Mouse (Mus musculus) intestine, embryonic 15.5 days (tissue): ENCODE results near the gene Hist1h4c. TPM values are rescaled to one million over a fixed set of nuclear protein-coding genes. Genes with fewer than 3 reads are reported as not detected.
"Not testable (repeated sequence)": the region's sequence is repeated elsewhere in the genome, so short reads cannot be mapped to it uniquely, and the experiment has no call there.

ENCODE experiments used
- ATAC-seq: fragments of 200-750 bp; cut with Nextera tagmentation; 2 replicates; pipeline ENCODE4 v1.8.0; 2017; ENCODE audit warnings: moderate TSS enrichment, moderate library complexity
- H3K27ac ChIP-seq: fragments of 300-500 bp; sonication (generic); 2 replicates; pipeline ENCODE4 v1.5.1; 2015; ENCODE audit warnings: mild to moderate bottlenecking, inconsistent platforms
- H3K27me3 ChIP-seq: fragments of 300-500 bp; sonication (generic); replicated peaks from 2 replicates; pipeline ENCODE4 v1.6.1; 2015; ENCODE audit warnings: inconsistent platforms
- H3K36me3 ChIP-seq: fragments of 300-500 bp; sonication (generic); 2 replicates; pipeline ENCODE4 v1.6.1; 2015; ENCODE audit warnings: inconsistent platforms
- H3K4me1 ChIP-seq: fragments of 300-500 bp; sonication (generic); replicated peaks from 2 replicates; pipeline ENCODE4 v1.6.1; 2015; ENCODE audit warnings: inconsistent platforms
- H3K4me2 ChIP-seq: fragments of 300-500 bp; sonication (generic); replicated peaks from 2 replicates; pipeline ENCODE4 v1.6.1; 2015; ENCODE audit warnings: mild to moderate bottlenecking, inconsistent platforms
- H3K4me3 ChIP-seq: fragments of 300-500 bp; sonication (generic); replicated peaks from 2 replicates; pipeline ENCODE4 v1.5.1; 2015; ENCODE audit warnings: inconsistent platforms
- H3K9ac ChIP-seq: fragments of 300-500 bp; sonication (generic); 2 replicates; pipeline ENCODE4 v1.6.1; 2015; ENCODE audit warnings: inconsistent platforms
- H3K9me3 ChIP-seq: fragments of 300-500 bp; sonication (generic); 2 replicates; pipeline ENCODE4 v1.6.1; 2016; ENCODE audit warnings: inconsistent platforms
- WGBS: fragments of 180-500 bp; shearing (Covaris S2); methylation state at CpG from one replicate; pipeline ENCODE4 v1.1.7; 2015; 5-methylcytosine and 5-hydroxymethylcytosine counted together
- polyA plus RNA-seq: library from polyadenylated mRNA; unstranded; fragments of >200 nt; fragmentation: Nextera tagmentation; extraction: Ambion mirVana; gene quantifications from 2 replicates; pipeline ENCODE4 v1.2.1, GENCODE M21; 2015

Hist1h4c gene
- 4.7 and 5.7 TPM in 2 replicates for polyA plus RNA-seq

DNA sequence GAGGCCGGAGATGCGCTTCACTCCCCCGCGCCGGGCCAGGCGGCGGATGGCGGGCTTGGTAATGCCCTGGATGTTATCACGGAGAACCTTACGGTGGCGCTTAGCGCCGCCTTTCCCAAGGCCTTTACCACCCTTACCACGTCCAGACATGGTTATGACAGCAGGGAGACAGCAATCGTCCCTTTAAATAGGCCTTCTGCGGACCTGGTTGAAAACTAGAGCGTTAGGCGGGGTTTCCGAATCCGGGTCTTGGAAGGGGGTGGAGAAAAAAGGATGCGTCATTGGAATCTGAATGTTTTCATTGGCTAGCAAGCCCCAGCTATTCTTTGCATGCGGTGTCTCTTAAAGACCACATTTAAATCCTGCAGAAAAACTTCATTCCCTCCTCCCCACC is at the start of gene Hist1h4c:
Gene Hist1h4c, minus strand, starts transcription at position 155 of the 394 bp plus-strand sequence.
- Histone ChIP-seq H3K9me3 (no peaks in the 10 kb centered on the region), H3K27ac (peak within 1 kb of the TSS; percentile 88), H3K4me2 (peak within 1 kb of the TSS; percentile 67), H3K9ac (peak within 1 kb of the TSS; percentile 60), H3K27me3 (no peaks in the 10 kb centered on the region), H3K36me3 (no peaks in the 10 kb centered on the region), H3K4me1 (peaks cover 10% of the 10 kb centered on the region), H3K4me3 (peak within 1 kb of the TSS; percentile 44)
- WGBS, result 0% methylated on average over 20 of the region's 22 CpGs
- ATAC-seq, result peak; percentile 97

DNA sequence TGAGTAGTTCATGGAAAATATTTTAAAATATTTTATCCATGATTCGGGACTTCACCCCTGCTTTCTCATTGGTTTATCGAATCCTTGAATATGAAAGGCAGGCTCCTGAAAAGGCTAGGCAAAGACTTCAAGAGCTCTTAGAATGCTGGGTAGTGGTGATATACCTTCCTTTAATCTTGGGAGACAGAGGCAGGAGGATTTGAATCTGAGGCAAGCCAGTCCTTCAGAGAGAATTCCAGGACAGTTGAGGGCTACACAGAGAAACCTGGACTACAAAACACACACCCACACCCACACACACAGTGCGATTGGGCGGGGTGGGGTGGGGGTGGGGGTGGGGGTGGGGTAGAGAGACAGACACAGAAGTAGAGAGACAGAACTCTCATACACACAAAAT is 49.6 kb upstream of the Hist1h4c start:
- H3K27me3 ChIP-seq, result no peaks in the 10 kb centered on the region
- WGBS, result 6% methylated on average over 4 of the region's 4 CpGs
- H3K9me3 ChIP-seq, result no peaks in the 10 kb centered on the region
- H3K36me3 ChIP-seq, result no peaks in the 10 kb centered on the region
- H3K9ac ChIP-seq, result 0 out of 2 replicates have a peak overlapping the region, but pooled peaks have one; percentile 30
- ATAC-seq, result no peak
- peak overlapping the region; percentile 52 for H3K4me2 ChIP-seq
- H3K4me1 ChIP-seq, result 0 out of 2 replicates have a peak, but pooled peaks cover 4% of the 10 kb centered on the region
- peak overlapping the region; percentile 95 for H3K27ac ChIP-seq
- no peak overlapping the region for H3K4me3 ChIP-seq

DNA sequence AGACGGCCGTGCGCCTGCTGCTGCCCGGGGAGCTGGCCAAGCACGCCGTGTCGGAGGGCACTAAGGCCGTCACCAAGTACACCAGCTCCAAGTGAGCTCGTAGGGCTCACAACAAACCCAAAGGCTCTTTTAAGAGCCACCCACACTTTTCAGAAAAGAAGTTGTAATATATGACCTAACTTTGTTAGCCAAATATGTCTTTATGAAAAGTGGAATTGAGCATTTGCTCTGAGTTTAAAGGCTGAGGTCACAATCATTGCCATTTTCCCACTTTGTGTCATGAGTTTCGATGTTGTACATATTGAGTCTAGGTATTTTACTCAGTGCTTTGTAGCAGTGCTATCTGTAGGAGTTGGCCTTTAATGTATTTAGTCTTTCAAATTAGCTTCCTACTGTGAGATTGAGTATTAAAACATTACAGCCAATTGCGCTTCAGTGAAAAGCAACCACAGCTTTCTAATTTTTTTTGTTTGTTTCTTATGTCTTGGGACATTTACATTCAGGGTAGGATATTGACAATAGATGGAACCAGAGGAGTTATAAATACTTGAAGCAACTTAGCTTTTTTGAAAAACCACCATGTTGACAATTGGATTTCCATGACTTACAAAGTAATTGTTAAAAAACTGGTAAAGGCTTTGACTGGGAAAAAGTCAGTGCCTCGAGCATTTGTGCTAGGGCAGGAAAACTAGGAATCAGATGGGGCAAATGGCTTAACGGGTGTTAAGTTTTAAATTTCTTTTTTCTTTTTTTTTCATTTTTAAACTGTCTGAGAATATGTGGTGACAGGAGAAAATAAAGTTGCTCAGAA is 49.0 kb upstream of the Hist1h4c start:
- Histone ChIP-seq H3K27ac (peak overlapping the region; percentile 95), H3K36me3 (no peaks in the 10 kb centered on the region), H3K27me3 (no peaks in the 10 kb centered on the region), H3K9ac (peak overlapping the region; percentile 42), H3K4me2 (peak overlapping the region; percentile 52), H3K4me1 (0 out of 2 replicates have a peak, but pooled peaks cover 4% of the 10 kb centered on the region), H3K4me3 (peak overlapping the region; percentile 26), H3K9me3 (no peaks in the 10 kb centered on the region)
- 3% methylated on average over 13 of the region's 13 CpGs for WGBS
- ATAC-seq, result no peak

- WGBS, result under 1% methylated on average over 46 of the region's 58 CpGs
- Histone ChIP-seq H3K4me2 (peak within 1 kb of the TSS; percentile 56), H3K9ac (peak within 1 kb of the TSS; percentile 54), H3K27ac (peak within 1 kb of the TSS; percentile 98), H3K4me3 (peak within 1 kb of the TSS; percentile 39)
- H3K9me3 ChIP-seq, H3K4me1 ChIP-seq, H3K36me3 ChIP-seq, H3K27me3 ChIP-seq: not testable (repeated sequence)
- peak; percentile 91 for ATAC-seq
These were observed 48.2 kb upstream of the Hist1h4c start, which contains the start of gene Hist1h2bb for GRCm38 (mm10) chr13:23746201-23747080. Gene Hist1h2bb (plus strand): TSS chr13:23746734.

DNA sequence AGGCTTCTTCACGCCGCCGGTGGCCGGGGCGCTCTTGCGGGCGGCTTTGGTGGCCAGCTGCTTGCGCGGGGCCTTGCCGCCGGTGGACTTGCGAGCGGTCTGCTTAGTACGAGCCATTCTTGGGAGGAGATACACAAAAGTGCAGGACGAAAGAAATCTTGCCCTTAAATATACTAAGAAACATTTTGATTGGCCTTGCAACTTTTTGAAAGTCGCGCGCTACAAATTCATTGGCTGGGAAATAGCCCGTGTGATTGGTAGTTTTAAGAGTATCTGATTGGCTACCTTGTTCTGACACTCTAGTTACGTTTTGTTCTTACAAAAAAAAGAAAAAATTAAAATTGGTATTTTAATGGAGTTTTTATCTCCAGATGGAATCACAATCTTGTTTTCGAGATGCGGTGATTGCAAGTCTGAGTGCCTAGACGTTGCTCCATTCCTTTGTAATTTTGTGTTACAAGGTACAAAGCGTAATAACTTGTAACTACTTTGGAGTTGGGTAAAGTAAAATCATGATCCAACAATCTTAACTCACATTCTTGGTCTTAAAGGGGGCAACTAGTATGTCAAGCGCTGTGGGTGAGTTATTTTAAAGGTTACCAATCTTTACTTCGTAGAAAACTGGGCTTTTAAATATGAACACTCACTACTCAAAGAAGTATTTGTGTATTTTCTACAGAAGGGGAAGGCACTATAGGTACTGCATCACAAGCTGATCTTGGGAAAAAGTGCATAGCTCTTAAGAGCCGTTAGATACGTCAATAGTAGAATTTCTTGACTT is 47.3 kb upstream of the Hist1h4c start, which contains the start of gene Hist1h3c:
Gene Hist1h3c, minus strand, starts transcription at position 222 of the 781 bp plus-strand sequence.
- Histone ChIP-seq H3K27me3 (no peaks in the 10 kb centered on the region), H3K9ac (peak within 1 kb of the TSS; percentile 54), H3K9me3 (no peaks in the 10 kb centered on the region), H3K4me3 (peak within 1 kb of the TSS; percentile 39), H3K4me2 (peak within 1 kb of the TSS; percentile 56), H3K27ac (peak within 1 kb of the TSS; percentile 98), H3K4me1 (0 out of 2 replicates have a peak, but pooled peaks cover 4% of the 10 kb centered on the region), H3K36me3 (no peaks in the 10 kb centered on the region)
- peak; percentile 77 for ATAC-seq
- WGBS, result under 1% methylated on average over 25 of the region's 28 CpGs

GRCm38 (mm10) chr13:23744421-23745380 is 46.4 kb upstream of the Hist1h4c start:
- Histone ChIP-seq H3K9ac (peak overlapping the region; percentile 45), H3K9me3 (no peaks in the 10 kb centered on the region), H3K4me1 (0 out of 2 replicates have a peak, but pooled peaks cover 4% of the 10 kb centered on the region), H3K4me3 (peak overlapping the region; percentile 39), H3K27me3 (no peaks in the 10 kb centered on the region), H3K4me2 (peak overlapping the region; percentile 54), H3K36me3 (no peaks in the 10 kb centered on the region), H3K27ac (peak overlapping the region; percentile 62)
- no peak; the same call in 1 of the 2 replicates for ATAC-seq
- WGBS, result 2% methylated on average over 17 of the region's 36 CpGs

GRCm38 (mm10) chr13:23743963-23744362 is 45.7 kb upstream of the Hist1h4c start:
- H3K27me3 ChIP-seq, result no peaks in the 10 kb centered on the region
- peak overlapping the region; percentile 39; the same call in 1 of the 2 replicates for H3K4me3 ChIP-seq
- no peak overlapping the region for H3K27ac ChIP-seq
- H3K9me3 ChIP-seq, result no peaks in the 10 kb centered on the region
- no peak for ATAC-seq
- H3K9ac ChIP-seq, result peak overlapping the region; percentile 40; the same call in 1 of the 2 replicates
- H3K4me1 ChIP-seq, result 0 out of 2 replicates have a peak, but pooled peaks cover 4% of the 10 kb centered on the region
- peak overlapping the region; percentile 54 for H3K4me2 ChIP-seq
- 41% methylated on average over 4 of the region's 4 CpGs for WGBS
- no peaks in the 10 kb centered on the region for H3K36me3 ChIP-seq

DNA sequence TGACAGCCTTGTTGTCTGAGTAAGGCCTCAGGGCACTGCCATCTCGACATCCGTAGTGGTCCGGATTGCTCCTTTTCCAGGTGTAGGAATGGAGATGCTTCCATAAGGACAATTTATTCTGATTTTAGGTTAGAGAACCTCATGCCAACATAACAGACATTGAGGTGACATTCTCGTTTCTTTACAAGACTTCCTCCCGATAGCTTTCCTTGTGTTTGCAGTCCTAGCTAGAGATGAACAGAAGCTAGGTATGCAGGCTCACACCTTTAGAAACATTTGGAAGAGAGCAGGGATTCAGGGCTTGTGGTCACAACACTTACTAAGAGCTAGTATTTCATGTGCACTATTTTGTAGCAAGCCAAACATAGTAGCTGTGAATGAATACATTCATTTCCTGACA is 45.0 kb upstream of the Hist1h4c start:
- no peak for ATAC-seq
- 0 out of 2 replicates have a peak, but pooled peaks cover 4% of the 10 kb centered on the region for H3K4me1 ChIP-seq
- H3K9ac ChIP-seq, result no peak overlapping the region
- no peaks in the 10 kb centered on the region for H3K36me3 ChIP-seq
- H3K27ac ChIP-seq, result no peak overlapping the region
- WGBS, result 84% methylated on average over 5 of the region's 5 CpGs
- no peak overlapping the region for H3K4me2 ChIP-seq
- H3K9me3 ChIP-seq, result no peaks in the 10 kb centered on the region
- no peaks in the 10 kb centered on the region for H3K27me3 ChIP-seq
- no peak overlapping the region for H3K4me3 ChIP-seq

- no peak for ATAC-seq
- Histone ChIP-seq H3K9ac (no peak overlapping the region), H3K4me3 (no peak overlapping the region), H3K4me2 (no peak overlapping the region), H3K36me3 (no peaks in the 10 kb centered on the region), H3K27ac (peak overlapping the region; percentile 51; the same call in 1 of the 2 replicates), H3K9me3 (no peaks in the 10 kb centered on the region), H3K27me3 (no peaks in the 10 kb centered on the region), H3K4me1 (no peaks in the 10 kb centered on the region)
These were observed 43.8 kb upstream of the Hist1h4c start for GRCm38 (mm10) chr13:23742007-23742406.

- no peaks in the 10 kb centered on the region for H3K4me1 ChIP-seq
- H3K9ac ChIP-seq, result no peak overlapping the region
- no peaks in the 10 kb centered on the region for H3K9me3 ChIP-seq
- H3K27me3 ChIP-seq, result no peaks in the 10 kb centered on the region
- no peak overlapping the region for H3K4me3 ChIP-seq
- H3K27ac ChIP-seq, result no peak overlapping the region
- ATAC-seq, result no peak
- peak overlapping the region; percentile 94 for H3K4me2 ChIP-seq
- H3K36me3 ChIP-seq, result no peaks in the 10 kb centered on the region
- WGBS, result 63% methylated on average over 5 of the region's 5 CpGs
These were observed 42.7 kb upstream of the Hist1h4c start for GRCm38 (mm10) chr13:23740910-23741309.
